Mouse (Mus musculus): ENCODE results near the gene Zranb3. TPM values are rescaled to one million over a fixed set of nuclear protein-coding genes. Genes with fewer than 3 reads are reported as not detected.
"Not testable (repeated sequence)": the region's sequence is repeated elsewhere in the genome, so short reads cannot be mapped to it uniquely, and the experiment has no call there.

Gene Zranb3
- total RNA-seq, 4 experiments from 2014 or later, result 4.9 to 7.2 (median 5.8) TPM

DNA sequence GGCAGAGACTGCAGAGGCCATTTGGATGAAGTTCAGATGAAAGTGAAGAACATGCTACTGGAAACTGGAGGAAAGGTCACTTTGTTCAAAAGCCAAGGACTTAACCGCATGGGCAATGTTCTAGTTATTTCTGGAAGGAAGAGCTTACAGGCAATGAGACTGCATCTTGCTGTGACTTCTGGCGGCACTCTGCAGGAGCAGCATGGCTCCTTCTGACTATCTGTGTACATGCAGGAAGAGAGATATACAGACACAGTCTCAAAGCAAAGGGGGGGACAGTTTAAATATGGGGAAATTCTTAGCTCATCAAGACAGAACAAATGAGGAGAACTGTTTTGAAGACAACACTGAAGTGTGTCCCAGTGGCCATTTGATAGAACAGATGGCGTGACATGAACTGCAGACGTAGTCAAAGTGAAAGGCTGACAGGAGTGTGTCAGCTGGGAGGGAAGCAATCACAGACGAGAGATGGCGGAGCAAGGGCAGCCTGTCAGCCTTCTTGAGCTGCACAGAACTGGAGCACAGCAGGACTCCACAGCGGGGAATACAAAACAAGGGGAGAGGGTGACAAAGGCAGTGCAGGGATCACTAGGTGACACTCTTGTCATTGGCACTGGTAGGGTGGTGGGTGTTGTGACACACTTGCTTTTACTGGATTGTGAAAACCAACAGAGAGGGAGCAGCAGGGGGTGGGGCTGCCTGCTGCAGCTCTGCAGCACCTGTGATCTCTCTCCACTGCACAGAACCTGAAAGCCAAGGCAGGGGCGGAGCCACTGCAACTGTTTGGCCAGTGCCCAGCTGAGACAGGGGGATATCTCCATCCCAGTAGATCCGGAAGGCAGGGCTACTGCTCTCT is 112.7 kb downstream of the Zranb3 start:
- peak; percentile 6 to 16 for DNase-seq (ENCODE audit: low spot score in 2 of 2)

DNA sequence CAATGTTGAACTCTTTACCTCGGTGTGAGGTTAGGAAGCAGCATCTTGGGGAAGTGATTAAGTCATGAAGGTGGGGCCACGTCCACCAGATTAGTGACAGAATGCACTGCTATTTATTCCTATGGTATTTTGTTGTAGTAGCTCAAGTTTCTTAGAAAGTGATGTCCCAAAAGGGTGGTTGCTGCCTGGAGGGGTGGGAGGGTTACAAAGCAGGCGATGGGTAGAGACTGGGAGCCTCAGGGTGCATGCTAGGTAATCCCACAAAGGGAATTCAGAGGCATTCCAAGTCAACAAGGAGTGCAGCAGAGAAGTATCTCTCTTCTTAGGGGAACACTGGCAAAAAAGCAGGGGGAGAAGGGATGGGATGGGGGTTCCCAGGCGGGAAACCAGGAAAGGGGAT is 113.5 kb downstream of the Zranb3 start:
- DNase-seq (ENCODE audit: low spot score in 2 of 2), result no peak

DNA sequence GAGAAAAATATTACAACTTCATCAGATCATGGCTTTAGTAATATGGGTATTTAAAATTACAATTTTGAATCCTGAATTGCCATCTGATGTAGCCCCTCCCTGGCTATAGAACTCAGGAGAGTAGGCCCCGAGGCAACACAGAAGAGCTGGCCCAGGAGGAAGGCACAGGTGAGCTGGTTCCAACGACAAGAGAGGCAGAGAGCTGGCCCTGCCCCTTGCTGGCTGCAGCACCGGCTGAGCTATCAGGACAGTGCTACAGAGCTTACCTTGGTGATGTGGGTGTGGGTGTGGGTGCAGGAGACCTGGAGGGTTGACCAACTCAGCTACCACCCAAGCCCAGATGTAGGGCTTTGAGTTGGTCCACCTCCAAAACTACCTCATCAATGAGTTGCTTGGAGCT is 114.6 kb downstream of the Zranb3 start:
- no peak for DNase-seq (ENCODE audit: low spot score in 2 of 2)

DNA sequence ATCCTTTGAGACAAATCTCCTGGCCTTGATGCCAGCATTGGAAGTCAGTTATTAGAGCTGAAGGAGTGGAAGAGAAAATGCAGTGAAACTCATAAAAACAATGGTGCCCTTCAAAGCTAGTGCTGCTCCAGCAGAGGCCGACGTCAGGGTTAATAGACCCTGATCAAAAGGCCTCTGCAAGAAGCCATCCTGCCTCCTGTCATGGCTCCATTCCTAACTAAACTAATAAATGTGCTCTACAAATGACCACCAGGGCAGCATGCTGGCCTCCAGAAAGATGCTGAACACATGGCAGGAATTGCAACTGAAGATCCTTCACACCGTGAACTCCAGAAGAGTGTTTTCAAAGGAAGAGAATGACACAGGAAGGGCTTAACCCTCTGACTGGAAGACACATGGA is 117.5 kb downstream of the Zranb3 start:
- DNase-seq (ENCODE audit: low spot score in 2 of 2), result no peak

DNA sequence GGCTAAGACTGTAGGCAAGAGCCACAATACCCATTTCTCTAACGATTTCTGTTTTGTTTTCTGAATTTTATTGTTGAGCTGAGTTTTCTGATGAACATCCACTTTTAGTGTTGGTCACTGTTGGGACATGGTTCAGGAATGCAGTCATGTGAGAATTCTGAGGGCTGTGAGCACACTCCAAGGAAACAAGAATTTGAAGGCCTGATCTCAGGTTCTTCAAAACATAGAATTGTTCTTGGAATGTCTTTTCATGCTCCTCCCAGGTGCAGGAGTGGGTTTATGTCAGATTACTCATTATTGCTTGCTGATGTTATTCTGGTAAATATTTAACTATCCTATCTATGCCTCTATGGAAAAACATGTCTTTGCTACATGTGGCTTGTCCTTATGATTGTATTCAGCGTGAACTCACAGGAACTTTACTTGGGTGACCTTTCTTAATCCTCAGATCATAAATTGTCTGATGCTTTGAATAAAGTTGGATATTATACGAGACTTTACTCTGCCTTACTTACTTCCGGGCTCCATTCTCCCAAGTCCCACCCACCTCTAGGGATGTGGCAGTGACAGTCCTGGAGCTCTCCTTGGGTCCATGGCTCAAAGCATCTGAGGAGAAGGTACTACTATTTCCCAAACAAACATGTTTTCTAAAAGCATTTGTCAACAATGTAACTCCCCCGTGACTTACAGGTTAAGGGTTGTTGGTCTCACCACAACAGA is 119.4 kb downstream of the Zranb3 start:
- DNase-seq (ENCODE audit: low spot score in 2 of 2), result no peak

DNA sequence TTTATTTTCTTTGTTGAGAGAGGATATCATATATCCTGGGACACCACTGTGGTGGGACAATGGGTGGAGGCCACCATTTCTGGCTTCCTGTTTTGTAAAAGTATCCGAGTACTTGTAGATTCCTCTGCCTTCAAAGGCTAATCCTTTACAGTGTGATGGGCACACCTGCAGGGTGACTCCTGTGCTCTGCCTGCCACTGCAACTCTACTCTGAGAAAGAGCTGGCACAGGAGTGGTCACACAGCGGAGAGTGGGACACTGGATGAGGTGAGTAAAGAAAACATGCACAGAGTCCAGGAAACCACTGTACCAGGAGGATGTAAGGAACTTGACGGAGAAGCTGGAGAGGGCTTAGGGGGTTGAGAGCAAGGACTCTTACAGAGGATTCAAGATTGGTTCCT is 120.6 kb downstream of the Zranb3 start:
- no peak for DNase-seq (ENCODE audit: low spot score in 2 of 2)

DNA sequence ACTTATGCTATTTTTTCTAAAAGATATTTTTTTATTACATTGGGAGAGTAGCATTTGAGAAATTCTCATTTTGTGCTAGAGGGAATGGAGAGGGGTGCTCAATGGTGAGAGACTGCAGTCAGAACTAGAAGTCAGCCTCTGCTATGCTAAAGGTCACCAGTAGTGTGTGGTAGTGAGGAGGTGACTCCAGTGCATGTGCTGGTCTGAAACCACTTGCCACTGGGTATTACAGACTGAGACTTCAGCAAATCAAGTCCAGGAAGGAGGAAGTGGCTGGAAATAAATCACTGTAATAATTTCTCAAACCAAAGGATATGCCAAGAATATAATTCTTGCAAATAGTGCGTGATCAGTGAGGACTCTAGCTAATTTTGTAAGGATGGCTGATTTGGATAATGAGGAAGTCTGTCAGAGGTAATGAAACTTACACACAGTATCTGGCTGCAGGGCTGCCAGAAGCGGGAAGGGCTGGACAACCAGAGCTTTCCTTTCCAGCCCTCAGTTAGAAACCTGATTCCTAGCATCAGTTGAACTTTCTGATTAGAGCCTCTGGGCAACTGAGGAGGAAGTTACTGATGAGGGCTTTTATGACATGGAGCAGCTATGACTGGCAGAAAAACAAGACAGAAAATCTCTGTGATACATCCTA is 121.8 kb downstream of the Zranb3 start:
- no peak for DNase-seq (ENCODE audit: low spot score in 2 of 2)

DNA sequence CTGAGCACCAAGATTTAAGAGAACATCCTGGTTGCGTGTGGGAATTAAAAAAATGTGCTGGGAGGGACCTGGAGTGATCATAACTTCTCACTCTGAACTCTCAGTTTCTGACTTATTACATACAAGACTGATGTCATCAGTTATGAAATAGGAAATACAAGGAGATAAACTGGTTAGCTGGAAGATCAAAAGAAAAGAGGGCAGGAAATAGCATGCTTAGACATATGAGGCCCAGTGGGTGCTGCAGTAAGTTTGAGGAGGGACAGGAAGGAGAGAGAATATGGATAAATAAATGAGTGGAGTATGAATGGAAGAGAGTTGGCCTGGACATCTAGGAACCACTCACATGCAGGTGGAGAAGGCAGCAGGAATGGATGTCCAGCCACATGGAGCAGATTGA is 124.7 kb downstream of the Zranb3 start:
- no peak for DNase-seq (ENCODE audit: low spot score in 2 of 2)

DNA sequence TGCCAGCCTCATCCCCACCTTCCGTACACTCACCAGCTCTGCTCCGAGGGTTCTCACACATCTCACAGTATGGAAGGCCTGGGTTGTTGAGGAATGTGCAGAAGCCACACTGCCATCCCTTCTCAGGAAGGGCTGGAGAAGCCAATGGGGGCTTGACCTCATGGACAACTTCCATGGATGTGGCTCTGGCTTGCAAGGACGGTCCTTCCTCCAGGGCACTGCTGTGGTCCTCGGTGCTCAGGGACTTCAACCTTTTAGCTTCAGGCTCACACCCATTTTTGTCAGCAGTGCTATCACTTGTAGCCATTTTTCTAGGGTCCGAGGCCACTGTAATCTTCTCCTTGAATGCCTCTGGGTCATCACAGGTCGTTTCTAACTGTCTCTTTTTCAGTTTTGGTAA is 126.7 kb downstream of the Zranb3 start:
- DNase-seq (ENCODE audit: low spot score in 2 of 2), result no peak

DNA sequence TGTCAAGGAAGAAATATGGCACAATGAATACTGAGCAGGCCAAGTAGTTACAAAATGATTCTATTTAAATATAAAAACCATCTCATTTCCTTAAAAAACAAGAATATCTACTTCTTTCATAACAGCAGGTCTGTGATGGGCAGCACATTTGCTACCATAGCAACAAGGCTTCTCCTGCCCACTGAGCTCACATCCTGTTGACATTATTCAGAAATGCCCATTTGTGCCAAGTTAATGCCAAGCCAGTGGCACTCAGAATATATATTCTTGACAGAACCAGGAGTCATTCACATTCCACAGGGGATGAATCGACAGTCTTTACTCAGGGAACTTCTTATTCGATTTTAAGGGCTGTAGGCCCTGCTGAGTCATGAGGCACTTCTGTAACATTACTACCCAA is 127.2 kb downstream of the Zranb3 start:
- DNase-seq (ENCODE audit: low spot score in 2 of 2), result no peak

DNA sequence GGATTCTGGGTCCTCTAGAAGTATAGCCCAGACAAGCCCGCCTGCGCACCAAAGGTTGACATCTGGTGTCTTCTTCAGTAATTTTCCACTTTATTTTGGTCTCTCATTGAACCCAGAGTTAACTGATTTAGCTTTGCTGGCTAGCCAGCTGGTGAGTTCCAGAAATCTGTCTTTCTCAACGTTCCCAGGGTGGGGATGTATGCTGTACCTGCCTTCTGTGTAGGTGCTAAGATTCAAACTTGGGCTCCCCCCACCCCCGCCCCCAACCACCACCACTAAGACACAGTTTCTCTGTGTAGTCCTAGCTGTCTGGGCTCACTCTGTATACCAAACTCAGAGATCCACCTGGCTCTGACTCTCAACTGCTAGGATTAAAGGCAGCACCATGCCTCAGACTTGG is 128.8 kb downstream of the Zranb3 start:
- DNase-seq (ENCODE audit: low spot score in 2 of 2), result no peak

DNA sequence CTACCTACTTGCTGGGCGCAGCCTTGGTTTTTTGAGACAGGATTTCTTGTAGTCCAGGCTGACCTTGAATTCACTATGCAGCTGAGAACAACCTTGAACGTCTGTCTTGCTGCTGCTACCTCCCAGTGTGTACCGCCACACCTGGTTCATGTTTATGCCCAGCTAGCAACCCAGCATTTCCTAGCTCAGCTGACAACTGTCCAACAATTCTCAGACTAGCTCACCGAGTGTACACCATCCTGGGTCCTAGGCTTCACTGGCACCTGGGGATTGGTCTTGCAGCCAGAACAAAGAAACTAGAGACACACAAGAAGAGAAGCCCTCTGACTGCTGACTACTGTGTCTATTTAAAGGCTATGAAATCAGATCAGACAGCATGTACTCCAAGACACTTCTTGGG is 132.0 kb downstream of the Zranb3 start:
- DNase-seq (ENCODE audit: low spot score in 2 of 2), result no peak

DNA sequence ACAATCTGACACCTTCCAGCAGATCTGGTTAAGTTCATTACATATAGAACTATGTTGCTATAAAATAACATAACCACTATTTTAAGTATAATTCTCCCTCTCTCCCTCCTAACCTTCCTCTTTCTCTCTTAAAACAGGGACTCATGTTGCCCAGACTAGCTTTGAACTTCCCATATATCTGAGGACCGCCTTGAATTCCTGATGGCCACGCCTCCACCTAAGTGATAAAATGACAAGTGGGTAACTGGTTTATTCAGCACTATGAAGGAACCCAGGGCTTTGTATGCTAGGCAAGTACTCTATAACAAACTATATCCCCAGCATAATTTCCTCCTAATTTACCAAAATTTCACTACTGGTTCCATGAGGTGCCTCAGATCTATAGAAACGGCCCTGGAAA is 139.5 kb downstream of the Zranb3 start:
- no peak for DNase-seq (ENCODE audit: low spot score in 2 of 2)

DNA sequence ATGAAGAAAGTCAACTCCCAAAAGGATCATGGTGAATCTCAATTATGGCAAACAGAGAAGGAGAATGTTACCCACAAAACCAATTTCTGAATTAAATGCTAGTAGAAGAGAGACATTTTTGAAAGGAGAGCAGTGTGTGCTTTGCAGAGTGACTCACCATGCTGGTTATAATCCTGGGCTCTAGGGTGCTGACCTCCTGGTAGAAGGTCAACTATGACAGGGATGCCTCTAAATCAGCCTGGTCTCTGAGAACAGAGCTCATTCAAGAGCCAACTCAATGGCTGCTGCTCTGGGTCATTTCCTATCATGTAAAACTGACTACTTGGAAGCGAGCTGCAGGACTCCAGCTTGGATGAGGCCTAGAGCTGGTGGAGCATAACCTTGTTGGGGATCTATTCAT is 141.7 kb downstream of the Zranb3 start:
- DNase-seq (ENCODE audit: low spot score in 2 of 2), result no peak

DNA sequence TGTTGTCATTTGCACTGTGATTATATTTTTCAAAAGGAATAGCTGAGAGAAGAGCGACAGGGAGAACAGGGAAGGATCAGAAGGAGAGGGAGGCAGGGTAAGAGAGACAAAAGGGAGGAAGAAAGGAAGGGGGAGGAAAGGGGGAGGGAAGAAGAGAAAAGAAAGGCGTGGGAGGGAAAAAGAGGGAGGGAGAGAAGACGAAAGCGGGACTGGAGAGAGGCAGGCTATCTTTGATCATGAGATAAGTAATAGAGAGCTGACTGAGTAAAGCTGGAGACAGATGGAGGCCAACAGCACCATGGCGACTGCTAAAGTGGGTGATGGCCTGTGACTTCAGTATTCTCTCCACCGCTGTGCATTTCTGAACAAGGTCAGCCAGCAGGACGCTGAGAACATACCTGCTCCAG is 143.5 kb downstream of the Zranb3 start:
- no peak for DNase-seq (ENCODE audit: low spot score in 2 of 2)

DNA sequence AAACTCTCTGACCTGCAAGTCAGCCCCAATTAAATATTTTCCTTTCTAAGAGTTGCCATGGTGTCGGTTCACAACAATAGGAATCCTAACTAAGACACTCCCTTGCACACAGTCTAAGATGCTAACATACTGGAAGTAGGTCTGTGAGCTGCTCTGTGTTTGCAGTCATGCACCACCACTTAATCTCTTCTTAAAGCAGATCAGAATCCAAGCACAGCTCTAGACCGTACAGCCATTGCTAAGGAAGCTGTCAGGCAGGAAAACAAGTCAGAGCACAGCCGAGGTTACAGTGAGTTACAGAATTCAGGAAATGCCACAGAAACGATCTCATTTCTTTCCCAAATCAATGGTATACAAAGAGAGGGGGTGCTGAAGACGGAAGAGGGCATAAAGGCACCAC is 144.0 kb downstream of the Zranb3 start:
- DNase-seq (ENCODE audit: low spot score in 2 of 2), result no peak

DNA sequence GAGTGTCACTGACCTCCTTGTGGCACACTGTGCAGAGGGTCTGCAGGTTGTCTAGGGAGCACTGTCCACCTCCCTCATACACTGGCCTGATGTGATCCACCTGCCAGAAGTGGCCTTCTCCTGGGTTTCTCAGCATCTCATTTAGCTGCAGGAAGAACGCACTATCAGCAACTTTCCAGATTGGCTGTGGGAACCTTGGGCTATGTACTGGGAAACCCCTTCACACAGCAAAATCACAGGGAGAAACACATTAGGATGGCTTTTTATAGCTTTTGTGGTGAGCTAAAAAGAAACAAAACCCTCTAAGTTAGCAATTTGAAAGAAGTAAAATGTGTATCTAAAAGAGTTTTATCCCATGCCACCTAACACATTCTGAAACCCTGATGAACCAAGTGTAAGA is 146.3 kb downstream of the Zranb3 start:
- no peak for DNase-seq (ENCODE audit: low spot score in 2 of 2)

DNA sequence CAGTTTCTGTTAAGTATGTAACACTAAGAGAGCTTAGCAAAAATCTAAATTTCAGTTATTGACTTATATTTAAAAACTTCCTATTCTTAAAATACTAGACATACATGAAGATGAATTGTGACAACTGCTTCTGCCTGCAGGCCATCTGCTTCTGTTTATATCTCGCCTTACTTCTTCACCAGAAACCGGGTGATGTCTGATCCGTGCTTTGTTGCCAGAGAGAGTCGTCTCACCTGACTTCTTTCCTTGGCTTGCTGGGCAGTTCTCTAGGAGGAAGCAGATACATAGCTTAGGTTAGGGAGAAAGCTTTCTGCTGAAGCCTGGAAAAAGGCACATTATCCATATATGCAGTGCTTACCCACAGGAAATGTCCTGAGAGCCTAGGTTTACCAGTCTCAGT is 148.0 kb downstream of the Zranb3 start:
- DNase-seq (ENCODE audit: low spot score in 2 of 2), result no peak

DNA sequence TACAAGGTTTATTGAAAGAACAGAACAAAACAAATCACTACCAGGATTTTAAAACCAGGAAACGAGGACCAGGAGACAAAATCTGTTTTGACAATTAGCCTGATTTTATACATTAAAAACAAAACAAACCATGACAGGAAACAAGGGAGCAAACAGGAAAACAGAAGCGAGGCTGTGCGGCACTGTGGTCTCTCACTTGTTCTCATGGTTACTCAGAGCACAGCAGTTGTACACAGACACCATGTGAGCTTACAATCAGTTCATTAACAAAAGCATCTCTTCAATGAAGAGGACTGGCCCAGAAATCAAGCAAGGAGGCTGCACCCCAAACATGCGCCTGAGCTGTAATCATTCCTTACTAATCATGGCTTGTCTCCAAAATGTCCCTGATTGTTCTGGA is 148.6 kb downstream of the Zranb3 start:
- not testable (repeated sequence) for DNase-seq (ENCODE audit: low spot score in 2 of 2)

DNA sequence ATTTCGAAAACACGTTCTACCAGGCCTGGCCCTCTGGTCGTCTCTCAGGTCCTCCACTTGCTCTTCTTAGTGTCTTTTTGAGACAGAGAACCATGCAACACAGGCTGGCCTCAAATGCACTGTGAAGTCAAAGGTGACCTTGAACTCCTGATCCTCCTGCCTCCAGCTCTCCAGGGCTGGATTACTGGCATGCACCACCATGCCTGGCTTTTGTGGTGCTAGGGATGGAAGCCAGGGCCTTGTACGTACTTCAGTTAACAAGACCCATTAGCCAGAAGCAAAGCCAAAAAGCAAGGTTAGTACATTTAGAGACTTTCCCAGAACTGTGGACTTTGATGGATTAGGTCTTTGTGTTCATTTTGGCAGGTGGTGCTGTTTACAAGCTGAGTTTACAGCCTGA is 150.6 kb downstream of the Zranb3 start:
- DNase-seq (ENCODE audit: low spot score in 2 of 2), result no peak

DNA sequence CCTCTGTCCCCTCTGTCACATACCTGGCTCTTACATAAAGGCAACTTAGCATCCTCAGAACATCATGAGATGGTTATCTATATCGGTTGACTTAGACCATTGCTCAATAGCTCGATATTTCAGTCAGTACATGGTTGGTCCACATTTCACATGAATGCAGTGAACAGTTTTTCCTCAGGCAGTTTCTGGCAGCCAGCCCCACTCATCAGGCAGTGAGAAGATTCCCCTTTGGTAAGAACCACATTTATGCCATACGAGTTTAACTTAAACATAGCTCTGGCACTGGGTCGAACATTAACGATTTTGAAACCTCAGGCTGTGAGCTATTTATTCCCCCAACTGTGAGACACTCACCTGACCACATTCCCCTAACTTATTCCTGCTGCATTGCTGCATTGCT is 154.1 kb downstream of the Zranb3 start:
- no peak for DNase-seq (ENCODE audit: low spot score in 2 of 2)

DNA sequence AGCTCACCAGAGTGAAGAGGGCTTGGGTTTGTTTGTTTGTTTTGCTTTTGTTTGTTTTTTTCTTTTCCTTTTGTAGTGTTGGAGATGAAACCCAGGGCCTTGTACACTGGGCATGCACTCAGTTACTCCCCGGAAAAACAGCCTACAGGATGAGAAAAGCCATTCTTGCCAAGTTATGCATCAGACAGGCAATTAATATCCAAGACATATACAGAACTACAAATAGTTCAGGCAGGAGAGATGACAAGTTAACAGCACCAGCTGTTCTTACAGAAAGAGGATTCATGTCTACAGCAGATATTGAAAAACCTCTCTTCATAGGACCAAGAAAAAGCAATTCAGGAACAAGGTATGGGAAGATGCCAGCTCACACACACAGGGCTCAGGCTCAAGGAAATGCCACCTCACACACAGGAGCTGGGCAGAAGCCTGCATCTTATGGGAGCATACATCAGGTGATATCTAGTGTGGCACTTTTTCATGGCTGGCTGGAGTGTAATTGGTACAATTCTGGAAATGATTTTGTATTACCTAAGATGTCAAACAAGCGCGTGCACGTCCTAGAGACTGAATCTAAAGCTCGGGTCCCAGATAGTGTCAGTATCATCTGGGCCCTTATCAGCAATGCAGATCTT is 156.1 kb downstream of the Zranb3 start:
- DNase-seq (ENCODE audit: low spot score in 2 of 2), result no peak

Measured in gastrocnemius, adult 8-10 months (tissue).